Mouse (Mus musculus) heart, embryonic 14.5 days (tissue): Measurements from ENCODE around the gene Cacna1c. TPM values are rescaled to one million over a fixed set of nuclear protein-coding genes. Genes with fewer than 3 reads are reported as not detected.
A peak's percentile ranks its signal among the peaks of the same experiment; 100 is the strongest.

ENCODE experiments used
- ATAC-seq: fragments of 200-750 bp; cut with Nextera tagmentation; 2 replicates; pipeline ENCODE4 v1.8.0; 2017; ENCODE audit warnings: low read depth, moderate TSS enrichment; ENCODE audit not compliant: insufficient number of reproducible peaks, insufficient read depth, low FRiP score
- H3K27ac ChIP-seq, 2 experiments: fragments of 200-500 bp in 1 of 2; fragments of 300-500 bp in 1 of 2; sonication (generic) in 1 of 2; replicated peaks in 1 of 2; 2 replicates each; pipeline ENCODE4 v1.5.1; 2012 to 2014; ENCODE audit warnings: low read depth in 2 of 2, low read length in 2 of 2, control low read depth in 1 of 2, mild to moderate bottlenecking in 1 of 2, mixed read lengths in 1 of 2; ENCODE audit not compliant: control insufficient read depth in 1 of 2, insufficient read depth in 1 of 2
- H3K27me3 ChIP-seq: fragments of 300-500 bp; sonication (generic); 2 replicates; pipeline ENCODE4 v1.6.1; 2014; ENCODE audit warnings: mild to moderate bottlenecking, low read length, control low read depth; ENCODE audit not compliant: control insufficient read depth, insufficient read depth
- H3K36me3 ChIP-seq: fragments of 300-500 bp; sonication (generic); 2 replicates; pipeline ENCODE4 v1.6.1; 2014; ENCODE audit warnings: mild to moderate bottlenecking, control low read depth, low read length, mixed read lengths; ENCODE audit not compliant: control insufficient read depth, insufficient read depth
- H3K4me1 ChIP-seq, 2 experiments: fragments of 200-500 bp in 1 of 2; fragments of 300-500 bp in 1 of 2; sonication (generic) in 1 of 2; 2 replicates each; pipeline ENCODE4 v1.6.1; 2012 to 2014; ENCODE audit warnings: low read length in 2 of 2, control low read depth in 1 of 2, mixed read lengths in 1 of 2; ENCODE audit not compliant: control insufficient read depth in 2 of 2, insufficient read depth in 2 of 2
- H3K4me2 ChIP-seq: fragments of 300-500 bp; sonication (generic); 2 replicates; pipeline ENCODE4 v1.6.1; 2014; ENCODE audit warnings: mild to moderate bottlenecking, low read length
- H3K4me3 ChIP-seq, 2 experiments: fragments of 200-500 bp in 1 of 2; fragments of 300-500 bp in 1 of 2; sonication (generic) in 1 of 2; 2 replicates each; pipeline ENCODE4 v1.5.1; 2012 to 2014; ENCODE audit warnings: low read length in 2 of 2, mild to moderate bottlenecking in 2 of 2, control low read depth in 1 of 2, low read depth in 1 of 2, moderate library complexity in 1 of 2; ENCODE audit not compliant: control insufficient read depth in 1 of 2, insufficient read depth in 1 of 2
- H3K9ac ChIP-seq: fragments of 300-500 bp; sonication (generic); 2 replicates; pipeline ENCODE4 v1.6.1; 2014; ENCODE audit warnings: mild to moderate bottlenecking, low read length
- H3K9me3 ChIP-seq: fragments of 300-500 bp; sonication (generic); 2 replicates; pipeline ENCODE4 v1.6.1; 2016; ENCODE audit warnings: low read length, control low read depth; ENCODE audit not compliant: control insufficient read depth
- WGBS: fragments of 180-500 bp; shearing (Covaris S2); extraction: QIAGEN DNeasy Blood & Tissue Kit; methylation state at CpG from one replicate; pipeline ENCODE4 v1.1.7; 2014; 5-methylcytosine and 5-hydroxymethylcytosine counted together
- polyA plus RNA-seq: library from polyadenylated mRNA; unstranded; fragments of >200 nt; fragmentation: Nextera tagmentation; extraction: Ambion mirVana; gene quantifications from 2 replicates; pipeline ENCODE4 v1.2.1, GENCODE M21; 2014

Cacna1c gene
- polyA plus RNA-seq, 1 experiment from 2014 or later, result 60.9 TPM

- Histone ChIP-seq H3K4me1 (no peaks in the 10 kb centered on the region), H3K9me3 (no peaks in the 10 kb centered on the region), H3K36me3 (peaks cover 10% of the 10 kb centered on the region), H3K4me2 (no peak overlapping the region), H3K27me3 (no peaks in the 10 kb centered on the region), H3K4me3 (no peak overlapping the region), H3K9ac (no peak overlapping the region), H3K27ac (no peak overlapping the region)
- 100% methylated on average over 1 of the region's 1 CpGs for WGBS
- ATAC-seq, result no peak
These were observed 431.0 kb downstream of the Cacna1c start for GRCm38 (mm10) chr6:118765261-118765660.

GRCm38 (mm10) chr6:118759015-118759414, 437.2 kb downstream of the Cacna1c start:
- Histone ChIP-seq H3K4me3 (no peak overlapping the region), H3K9ac (no peak overlapping the region), H3K27me3 (no peaks in the 10 kb centered on the region), H3K9me3 (no peaks in the 10 kb centered on the region), H3K4me2 (no peak overlapping the region), H3K27ac (peak overlapping the region in 1 of 2 experiments; percentile 6; a peak in 1 of 4 replicates), H3K4me1 (peaks cover 16 to 32% of the 10 kb centered on the region in 2 experiments), H3K36me3 (peaks cover 36% of the 10 kb centered on the region)
- WGBS, result 65% methylated on average over 5 of the region's 5 CpGs
- no peak for ATAC-seq

- no peak overlapping the region for H3K4me3 ChIP-seq
- no peaks in the 10 kb centered on the region for H3K27me3 ChIP-seq
- WGBS, result 21% methylated on average over 7 of the region's 7 CpGs
- no peak overlapping the region for H3K9ac ChIP-seq
- H3K27ac ChIP-seq, result peak overlapping the region in 1 of 2 experiments; percentile 6; a peak in 2 of 4 replicates
- no peak overlapping the region for H3K4me2 ChIP-seq
- no peak for ATAC-seq
- H3K36me3 ChIP-seq, result peaks cover 42% of the 10 kb centered on the region
- peaks cover 16 to 35% of the 10 kb centered on the region in 2 experiments for H3K4me1 ChIP-seq
- H3K9me3 ChIP-seq, result no peaks in the 10 kb centered on the region
These were observed 437.8 kb downstream of the Cacna1c start for GRCm38 (mm10) chr6:118758290-118758907.

- H3K9me3 ChIP-seq, result no peaks in the 10 kb centered on the region
- H3K27me3 ChIP-seq, result no peaks in the 10 kb centered on the region
- H3K4me1 ChIP-seq, result peaks cover 18 to 39% of the 10 kb centered on the region in 2 experiments
- H3K36me3 ChIP-seq, result peaks cover 38% of the 10 kb centered on the region
- no peak overlapping the region for H3K4me2 ChIP-seq
- WGBS, result 49% methylated on average over 12 of the region's 12 CpGs
- H3K4me3 ChIP-seq, result no peak overlapping the region
- H3K27ac ChIP-seq, result 0 out of 4 replicates have a peak overlapping the region, but pooled peaks of 1 of the 2 experiments have one; percentile 35
- no peak overlapping the region for H3K9ac ChIP-seq
- ATAC-seq, result no peak
These were observed 438.5 kb downstream of the Cacna1c start for GRCm38 (mm10) chr6:118757533-118758289.

- no peak for ATAC-seq
- Histone ChIP-seq H3K9ac (no peak overlapping the region), H3K4me1 (peaks cover 20 to 39% of the 10 kb centered on the region in 2 experiments), H3K36me3 (peaks cover 48% of the 10 kb centered on the region), H3K27me3 (no peaks in the 10 kb centered on the region), H3K4me2 (no peak overlapping the region), H3K27ac (no peak overlapping the region), H3K4me3 (no peak overlapping the region), H3K9me3 (no peaks in the 10 kb centered on the region)
- 72% methylated on average over 4 of the region's 4 CpGs for WGBS
These were observed 439.7 kb downstream of the Cacna1c start for GRCm38 (mm10) chr6:118756511-118756910.

- Histone ChIP-seq H3K9ac (no peak overlapping the region), H3K9me3 (no peaks in the 10 kb centered on the region), H3K4me3 (no peak overlapping the region), H3K36me3 (peaks cover 55% of the 10 kb centered on the region), H3K4me1 (peaks cover 20 to 39% of the 10 kb centered on the region in 2 experiments), H3K27ac (no peak overlapping the region), H3K27me3 (no peaks in the 10 kb centered on the region), H3K4me2 (no peak overlapping the region)
- 94% methylated on average over 5 of the region's 5 CpGs for WGBS
- ATAC-seq, result no peak
These were observed 440.4 kb downstream of the Cacna1c start for GRCm38 (mm10) chr6:118755768-118756167.

GRCm38 (mm10) chr6:118754439-118754838, 441.8 kb downstream of the Cacna1c start:
- Histone ChIP-seq H3K27ac (0 out of 4 replicates have a peak overlapping the region, but pooled peaks of 1 of the 2 experiments have one; percentile 27), H3K9ac (no peak overlapping the region), H3K9me3 (no peaks in the 10 kb centered on the region), H3K4me1 (peaks cover 20 to 39% of the 10 kb centered on the region in 2 experiments), H3K27me3 (no peaks in the 10 kb centered on the region), H3K4me2 (no peak overlapping the region), H3K36me3 (peaks cover 61% of the 10 kb centered on the region), H3K4me3 (no peak overlapping the region)
- WGBS, result 44% methylated on average over 3 of the region's 3 CpGs
- ATAC-seq, result 0 out of 2 replicates have a peak, but pooled peaks have one; percentile 41
